Mouse (Mus musculus): Measurements from ENCODE around the gene Rab3b. TPM values are rescaled to one million over a fixed set of nuclear protein-coding genes. Genes with fewer than 3 reads are reported as not detected.

The Rab3b gene
- 10 to 100 TPM; 79.7 to 81.2 TPM for total RNA-seq (2021)
- long read RNA-seq, experiment 1, transcript Rab3b-202 (5 exons, 3,327 nt), result major isoform, 41 of 44 reads
- long read RNA-seq, experiment 1, partial matches to known transcripts, result 1 of 44 reads
- long read RNA-seq, experiment 1, other reads (novel, unspliced or antisense), result 1 of 44 reads
- long read RNA-seq, experiment 2, transcript Rab3b-202 (5 exons, 3,327 nt), result major isoform, 22 of 26 reads
- long read RNA-seq, experiment 2, partial matches to known transcripts, result 3 of 26 reads
- long read RNA-seq, experiment 2, other reads (novel, unspliced or antisense), result 1 of 26 reads

- Histone ChIP-seq H3K4me3 (peak within 1 kb of the TSS; percentile 55), H3K27ac (no peak within 1 kb of the TSS)
- peak; percentile 62 to 65 for DNase-seq (ENCODE audit: extremely low spot score in 1 of 2, low spot score in 2 of 2)
- intact Hi-C loops (cut with DNase I), result no loop called here
- no peak for TF ChIP-seq CTCF (IDR thresholded peaks at IDR 0.05)
These were observed at the start of gene Rab3b for GRCm38 (mm10) chr4:108878963-108879822. Rab3b (plus strand) TSS chr4:108879063.

- no peak for DNase-seq (ENCODE audit: extremely low spot score in 1 of 2, low spot score in 2 of 2)
- TF ChIP-seq CTCF (IDR thresholded peaks at IDR 0.05), result no peak
- Histone ChIP-seq H3K27ac (peak overlapping the region; percentile 47; the same call in 1 of the 2 replicates), H3K4me3 (peak overlapping the region; percentile 20; the same call in 1 of the 2 replicates)
- intact Hi-C loops (cut with DNase I), result loop anchor here (2.0 to 5.0 kb wide), 2 partner anchors 50 to 253 kb away; partner anchors contain the start of genes Orc1, Prpf38a and Zfyve9
These were observed 48.2 kb upstream of the Rab3b start for GRCm38 (mm10) chr4:108830698-108831097.

- intact Hi-C loops (cut with DNase I), result loop anchor here (1.0 to 5.0 kb wide), 2 partner anchors 213 to 256 kb away; partner anchors contain the start of genes Orc1 and Prpf38a
- H3K4me3 ChIP-seq, result peak within 1 kb of the TSS; percentile 69
- TF ChIP-seq CTCF (IDR thresholded peaks at IDR 0.05), result no peak
- DNase-seq (ENCODE audit: extremely low spot score in 1 of 2, low spot score in 2 of 2), result peak; percentile 87 to 90
- peak within 1 kb of the TSS; percentile 98 for H3K27ac ChIP-seq
These were observed 45.7 kb upstream of the Rab3b start, which contains the start of gene Btf3l4 for GRCm38 (mm10) chr4:108832916-108833827. Btf3l4 (minus strand) TSS chr4:108833614.

GRCm38 (mm10) chr4:108833828-108834114 is 45.1 kb upstream of the Rab3b start:
- TF ChIP-seq CTCF (IDR thresholded peaks at IDR 0.05), result no peak
- peak overlapping the region; percentile 84 for H3K27ac ChIP-seq
- DNase-seq (ENCODE audit: extremely low spot score in 1 of 2, low spot score in 2 of 2), result no peak
- intact Hi-C loops (cut with DNase I), result loop anchor here (1.0 to 5.0 kb wide), 3 partner anchors 14 to 256 kb away; partner anchors contain the start of genes Kti12, Orc1 and Prpf38a
- H3K4me3 ChIP-seq, result peak overlapping the region; percentile 69

GRCm38 (mm10) chr4:108834115-108834970 is 44.5 kb upstream of the Rab3b start, which contains the start of gene Txndc12:
Txndc12 (plus strand) TSS chr4:108834601.
- intact Hi-C loops (cut with DNase I), result loop anchor here (1.0 to 5.0 kb wide), 2 partner anchors 13 to 257 kb away; partner anchors contain the start of genes Kti12, Orc1 and Prpf38a
- H3K4me3 ChIP-seq, result peak within 1 kb of the TSS; percentile 69
- no peak; the same call in 1 of the 2 replicates for TF ChIP-seq CTCF (IDR thresholded peaks at IDR 0.05)
- peak; percentile 66 to 78 for DNase-seq (ENCODE audit: extremely low spot score in 1 of 2, low spot score in 2 of 2)
- H3K27ac ChIP-seq, result peak within 1 kb of the TSS; percentile 98

GRCm38 (mm10) chr4:108834971-108835311 is 43.9 kb upstream of the Rab3b start:
- DNase-seq (ENCODE audit: extremely low spot score in 1 of 2, low spot score in 2 of 2), result no peak
- Histone ChIP-seq H3K27ac (peak overlapping the region; percentile 84), H3K4me3 (peak overlapping the region; percentile 69)
- intact Hi-C loops (cut with DNase I), result loop anchor here (1.0 to 5.0 kb wide), 2 partner anchors 12 to 258 kb away; partner anchors contain the start of genes Kti12, Orc1 and Prpf38a
- TF ChIP-seq CTCF (IDR thresholded peaks at IDR 0.05), result no peak

- intact Hi-C loops (cut with DNase I), result no loop called here
- TF ChIP-seq CTCF (IDR thresholded peaks at IDR 0.05), result no peak
- DNase-seq (ENCODE audit: extremely low spot score in 1 of 2, low spot score in 2 of 2), result no peak
- H3K27ac ChIP-seq, result peak overlapping the region; percentile 84; the same call in 1 of the 2 replicates
- peak overlapping the region; percentile 69 for H3K4me3 ChIP-seq
These were observed 43.4 kb upstream of the Rab3b start for GRCm38 (mm10) chr4:108835496-108835895.

- Histone ChIP-seq H3K27ac (peak overlapping the region; percentile 75), H3K4me3 (no peak overlapping the region)
- DNase-seq (ENCODE audit: extremely low spot score in 1 of 2, low spot score in 2 of 2), result no peak
- intact Hi-C loops (cut with DNase I), result no loop called here
- TF ChIP-seq CTCF (IDR thresholded peaks at IDR 0.05), result no peak
These were observed 40.8 kb upstream of the Rab3b start for GRCm38 (mm10) chr4:108838031-108838430.

GRCm38 (mm10) chr4:108841920-108842578 is 36.8 kb upstream of the Rab3b start:
- no peak overlapping the region for H3K4me3 ChIP-seq
- TF ChIP-seq CTCF (IDR thresholded peaks at IDR 0.05), result no peak
- intact Hi-C loops (cut with DNase I), result no loop called here
- DNase-seq (ENCODE audit: extremely low spot score in 1 of 2, low spot score in 2 of 2), result no peak
- no peak overlapping the region for H3K27ac ChIP-seq

GRCm38 (mm10) chr4:108843336-108843735 is 35.5 kb upstream of the Rab3b start:
- DNase-seq (ENCODE audit: extremely low spot score in 1 of 2, low spot score in 2 of 2), result no peak
- TF ChIP-seq CTCF (IDR thresholded peaks at IDR 0.05), result no peak
- H3K27ac ChIP-seq, result no peak overlapping the region
- no peak overlapping the region for H3K4me3 ChIP-seq
- intact Hi-C loops (cut with DNase I), result no loop called here

Data from left cerebral cortex, adult 2 months (tissue).